Mouse (Mus musculus): ENCODE data around the gene Zfp46. TPM values are rescaled to one million over a fixed set of nuclear protein-coding genes. Genes with fewer than 3 reads are reported as not detected.
A peak's percentile ranks its signal among the peaks of the same experiment; 100 is the strongest.

Zfp46 gene
- total RNA-seq, 4 experiments from 2014 or later = 16.2 to 20.8 (median 18.1) TPM

GRCm38 (mm10) chr4:136266716-136267343, 17.7 kb upstream of the Zfp46 start:
- no peak for DNase-seq

GRCm38 (mm10) chr4:136268912-136269311, 15.6 kb upstream of the Zfp46 start:
- no peak for DNase-seq

GRCm38 (mm10) chr4:136270648-136271047, 13.8 kb upstream of the Zfp46 start:
- no peak for DNase-seq

- no peak for DNase-seq
These were observed 3.4 kb upstream of the Zfp46 start for GRCm38 (mm10) chr4:136281097-136281496.

- no peak for DNase-seq
These were observed 2.9 kb upstream of the Zfp46 start for GRCm38 (mm10) chr4:136281611-136282010.

- no peak for DNase-seq
These were observed 1.6 kb upstream of the Zfp46 start for GRCm38 (mm10) chr4:136282621-136283480.

- DNase-seq = no peak
These were observed 700 bp upstream of the Zfp46 start for GRCm38 (mm10) chr4:136283783-136284182.

GRCm38 (mm10) chr4:136284891-136285290, 408 bp downstream of the Zfp46 start:
- DNase-seq = no peak

GRCm38 (mm10) chr4:136285348-136285810, 896 bp downstream of the Zfp46 start:
- DNase-seq = peak; percentile 96

- peak; percentile 96 for DNase-seq
These were observed 1.4 kb downstream of the Zfp46 start for GRCm38 (mm10) chr4:136285811-136286371.

- DNase-seq = no peak
These were observed 5.7 kb downstream of the Zfp46 start for GRCm38 (mm10) chr4:136289918-136290780.

- DNase-seq = no peak
These were observed 6.5 kb downstream of the Zfp46 start for GRCm38 (mm10) chr4:136290781-136291595.

GRCm38 (mm10) chr4:136291692-136292091, 7.2 kb downstream of the Zfp46 start:
- no peak for DNase-seq

- DNase-seq = no peak
These were observed 11.5 kb downstream of the Zfp46 start for GRCm38 (mm10) chr4:136295941-136296340.

- DNase-seq = no peak
These were observed 18.0 kb downstream of the Zfp46 start for GRCm38 (mm10) chr4:136302462-136302861.

- no peak for DNase-seq
These were observed 19.7 kb downstream of the Zfp46 start for GRCm38 (mm10) chr4:136304181-136304580.

GRCm38 (mm10) chr4:136308355-136308754, 23.9 kb downstream of the Zfp46 start:
- no peak for DNase-seq

- DNase-seq = peak; percentile 53
These were observed 25.3 kb downstream of the Zfp46 start for GRCm38 (mm10) chr4:136309780-136310179.

- DNase-seq = peak; percentile 98
These were observed 26.0 kb downstream of the Zfp46 start, which contains the start of gene Hnrnpr for GRCm38 (mm10) chr4:136310229-136311041. Gene Hnrnpr (plus strand): TSS chr4:136310942.

Measured in adrenal gland, adult 8-10 months (tissue).